ENCODE assay signal across 31 mouse cellular contexts in genomic region chr7:142079365-142079764, GRCm38 (mm10). TPM values are rescaled to one million over a fixed set of nuclear protein-coding genes. Genes with fewer than 3 reads are reported as not detected.
DNase-seq lines count a peak whose midpoint lies in the region; ATAC-seq and TF ChIP-seq lines count a peak whose summit lies in the region.
"Had no signal": no experiment of that assay in that cellular context is flagged by ENCODE, and none has a peak within 500 bp of the region (broad histone marks: within the 10 kb centered on the region; RNA-seq: fewer than 3 reads in every experiment).

No protein-coding gene starts in this region.

- no peak for DNase-seq in heart, postnatal 4 days
- peak; percentile 19 for DNase-seq in liver, postnatal 0 days
- DNase-seq in liver: no peak
- peak; percentile 44 for DNase-seq in lung, postnatal 25 days (ENCODE audit: low spot score)
- DNase-seq in thymus, postnatal 0 days (ENCODE audit: low spot score): no peak
- no peak for DNase-seq in left cerebral cortex, adult 9 months (ENCODE audit: low spot score in 2 of 2)
- DNase-seq: cerebellum, adult 8-10 months; gastrocnemius, postnatal 25 days; heart, adult 18-20 months; heart, postnatal 10 days; kidney, adult 9 months; midbrain, embryonic 14.5 days; thymus, adult 2 months; thymus, postnatal 4 days had no signal

- peaks cover 60% of the 10 kb centered on the region for H3K27me3 ChIP-seq in heart, embryonic 12.5 days (replicated peaks)
- H3K27me3 ChIP-seq in liver, postnatal 0 days (ENCODE audit: insufficient read depth, low read length): peaks cover 45% of the 10 kb centered on the region

- WGBS in heart, embryonic 12.5 days: 68% methylated on average over 5 of the region's 5 CpGs
- 37% methylated on average over 5 of the region's 5 CpGs for WGBS in liver, postnatal 0 days (ENCODE audit: insufficient replicate concordance)

- peaks cover 51% of the 10 kb centered on the region for H3K36me3 ChIP-seq in heart, embryonic 12.5 days
- peaks cover 13% of the 10 kb centered on the region; the same call in 1 of the 2 replicates for H3K36me3 ChIP-seq in liver, postnatal 0 days (replicated peaks; ENCODE audit: insufficient read depth, low read length)

- H3K4me2 ChIP-seq in heart, embryonic 12.5 days: no peak overlapping the region
- no peak overlapping the region for H3K4me2 ChIP-seq in liver, postnatal 0 days (ENCODE audit: low read depth, low read length)
- H3K4me2 ChIP-seq: forebrain, embryonic 13.5 days; heart, embryonic 13.5 days; hindbrain, embryonic 12.5 days; liver, embryonic 15.5 days had no signal

- no peak overlapping the region for H3K27ac ChIP-seq in heart, embryonic 12.5 days (ENCODE audit: poor library complexity, severe bottlenecking)
- no peak overlapping the region for H3K27ac ChIP-seq in liver, postnatal 0 days (ENCODE audit: low read depth)
- H3K27ac ChIP-seq: forebrain, embryonic 13.5 days; heart, embryonic 13.5 days; hindbrain, embryonic 12.5 days; layer of hippocampus, adult 2 months; left cerebral cortex, adult 2 months; liver, embryonic 15.5 days had no signal

- TF ChIP-seq CTCF in liver, postnatal 0 days (IDR thresholded peaks at IDR 0.05; ENCODE audit: low read depth): no peak

- ATAC-seq in heart, embryonic 12.5 days (ENCODE audit: insufficient number of reproducible peaks, low FRiP score): 0 out of 2 replicates have a peak, but pooled peaks have one; percentile 13
- 0 out of 2 replicates have a peak, but pooled peaks have one; percentile 25 for ATAC-seq in liver, postnatal 0 days
- ATAC-seq: CD4-positive, CD25-positive, alpha-beta regulatory T cell, adult 4 months; forebrain, embryonic 13.5 days; intestine, embryonic 16.5 days had no signal

- H3K4me1 ChIP-seq in heart, embryonic 12.5 days (replicated peaks): peaks cover 30% of the 10 kb centered on the region
- H3K4me1 ChIP-seq in liver, postnatal 0 days (ENCODE audit: insufficient read depth): no peaks in the 10 kb centered on the region

- H3K4me3 ChIP-seq in heart, embryonic 12.5 days: no peak overlapping the region
- no peak overlapping the region for H3K4me3 ChIP-seq in liver, postnatal 0 days (ENCODE audit: low read depth, low read length)
- H3K4me3 ChIP-seq: forebrain, embryonic 13.5 days; heart, embryonic 13.5 days; hindbrain, embryonic 12.5 days; layer of hippocampus, adult 2 months; left cerebral cortex, adult 2 months; liver, embryonic 15.5 days had no signal

- no peaks in the 10 kb centered on the region for H3K9me3 ChIP-seq in heart, embryonic 12.5 days (replicated peaks)
- no peaks in the 10 kb centered on the region for H3K9me3 ChIP-seq in liver, postnatal 0 days (ENCODE audit: low read length)
- H3K9me3 ChIP-seq: forebrain, embryonic 13.5 days; heart, embryonic 13.5 days; hindbrain, embryonic 12.5 days; liver, embryonic 15.5 days had no signal

- no peak for TF ChIP-seq EP300 in liver, postnatal 0 days (IDR thresholded peaks at IDR 0.05; ENCODE audit: low read depth)

- H3K9ac ChIP-seq in heart, embryonic 12.5 days: no peak overlapping the region
- H3K9ac ChIP-seq in liver, postnatal 0 days (replicated peaks): no peak overlapping the region
- H3K9ac ChIP-seq: forebrain, embryonic 13.5 days; heart, embryonic 13.5 days; hindbrain, embryonic 12.5 days; liver, embryonic 15.5 days had no signal

RNA-seq across cellular contexts. Expression of gene Dusp8, which starts 16.3 kb away (rescaled TPM):
- 17.7 and 17.8 TPM in 2 replicates for polyA plus RNA-seq in heart, embryonic 12.5 days (2016; fragmentation: Nextera tagmentation; extraction: Ambion mirVana)
- total RNA-seq in heart, postnatal 4 days (2021): 10 to 100 TPM; 37.7 to 43.0 TPM
- 1.8 TPM in 2 replicates for polyA plus RNA-seq in liver, postnatal 0 days (2015; fragmentation: Nextera tagmentation; extraction: Ambion mirVana)
- polyA plus RNA-seq in thymus, postnatal 0 days (2015; fragmentation: Nextera tagmentation; extraction: Ambion mirVana): 0.34 and 0.58 TPM in 2 replicates
- total RNA-seq: monocyte, adult 5-6 weeks had no signal

RNA-seq across cellular contexts. Expression of gene Mob2, which starts 18.5 kb away (rescaled TPM):
- 42.7 and 43.6 TPM in 2 replicates for polyA plus RNA-seq in heart, embryonic 12.5 days (2016; fragmentation: Nextera tagmentation; extraction: Ambion mirVana)
- total RNA-seq in heart, postnatal 4 days (2021): 10 to 100 TPM; 33.4 to 33.6 TPM
- 38.5 and 40.8 TPM in 2 replicates for polyA plus RNA-seq in liver, postnatal 0 days (2015; fragmentation: Nextera tagmentation; extraction: Ambion mirVana)
- polyA plus RNA-seq in thymus, postnatal 0 days (2015; fragmentation: Nextera tagmentation; extraction: Ambion mirVana): 92.2 and 93.5 TPM in 2 replicates

RNA-seq across cellular contexts. Expression of gene Gm45618, which starts 41.2 kb away (rescaled TPM):
- polyA plus RNA-seq in heart, embryonic 12.5 days (2016; fragmentation: Nextera tagmentation; extraction: Ambion mirVana): not detected in 2 replicates
- total RNA-seq in heart, postnatal 4 days (2021): not detected
- not detected in 2 replicates for polyA plus RNA-seq in liver, postnatal 0 days (2015; fragmentation: Nextera tagmentation; extraction: Ambion mirVana)
- polyA plus RNA-seq in thymus, postnatal 0 days (2015; fragmentation: Nextera tagmentation; extraction: Ambion mirVana): not detected in 2 replicates
- total RNA-seq: adrenal gland, adult 18-20 months; adrenal gland, postnatal 4 days; gastrocnemius, postnatal 25 days; heart, adult 18-20 months; heart, postnatal 10 days; layer of hippocampus, adult 2 months; layer of hippocampus, postnatal 14 days; left cerebral cortex, adult 2 months; left cerebral cortex, postnatal 36 days; monocyte, adult 5-6 weeks had no signal
- polyA plus RNA-seq: CD4-positive, CD25-positive, alpha-beta regulatory T cell, adult 4 months; embryonic facial prominence, embryonic 11.5 days; forebrain, embryonic 13.5 days; heart, embryonic 13.5 days; hindbrain, embryonic 12.5 days; intestine, embryonic 16.5 days; limb, embryonic 14.5 days; liver, embryonic 15.5 days; neural tube, embryonic 14.5 days; thymus, adult 2 months had no signal

RNA-seq across cellular contexts. Expression of gene Gm39115, which starts 56.5 kb away (rescaled TPM):
- polyA plus RNA-seq in heart, embryonic 12.5 days (2016; fragmentation: Nextera tagmentation; extraction: Ambion mirVana): not detected in 2 replicates
- total RNA-seq in heart, postnatal 4 days (2021): not detected
- polyA plus RNA-seq in liver, postnatal 0 days (2015; fragmentation: Nextera tagmentation; extraction: Ambion mirVana): not detected in 2 replicates
- not detected in 2 replicates for polyA plus RNA-seq in thymus, postnatal 0 days (2015; fragmentation: Nextera tagmentation; extraction: Ambion mirVana)
- total RNA-seq: adrenal gland, adult 18-20 months; adrenal gland, postnatal 4 days; gastrocnemius, postnatal 25 days; heart, adult 18-20 months; heart, postnatal 10 days; layer of hippocampus, adult 2 months; layer of hippocampus, postnatal 14 days; left cerebral cortex, adult 2 months; left cerebral cortex, postnatal 36 days; monocyte, adult 5-6 weeks had no signal
- polyA plus RNA-seq: CD4-positive, CD25-positive, alpha-beta regulatory T cell, adult 4 months; embryonic facial prominence, embryonic 11.5 days; forebrain, embryonic 13.5 days; heart, embryonic 13.5 days; hindbrain, embryonic 12.5 days; intestine, embryonic 16.5 days; limb, embryonic 14.5 days; liver, embryonic 15.5 days; midbrain, embryonic 14.5 days; neural tube, embryonic 14.5 days; thymus, adult 2 months had no signal

Comparison
In these comparisons a context has a peak if more than half of its experiments do, and no peak if none do; other contexts are left out.
1. DNase-seq: peak in liver, postnatal 0 days (single experiment) and lung, postnatal 25 days (single experiment); none in heart, postnatal 4 days (single experiment), liver (single experiment), thymus, postnatal 0 days (single experiment) and left cerebral cortex, adult 9 months (0 of 2).